Comparison of ENCODE assay signal across 8 mouse cellular contexts in genomic region chr17:84790043-84790442, GRCm38 (mm10). TPM values are rescaled to one million over a fixed set of nuclear protein-coding genes. Genes with fewer than 3 reads are reported as not detected.
DNase-seq lines count a peak whose midpoint lies in the region; ATAC-seq and TF ChIP-seq lines count a peak whose summit lies in the region.

No protein-coding gene starts in this region.

- peak overlapping the region; percentile 91 for H3K9ac ChIP-seq in forebrain, embryonic 13.5 days
- peak overlapping the region; percentile 85 for H3K9ac ChIP-seq in midbrain, embryonic 16.5 days (ENCODE audit: low read depth, low read length)

- peak; percentile 48 for DNase-seq in adrenal gland, adult 8-10 months
- DNase-seq in adrenal gland, postnatal 25 days: no peak
- no peak for DNase-seq in lung, adult 2 months
- no peak for DNase-seq in lung, postnatal 4 days
- DNase-seq in limb, embryonic 10.5 days (ENCODE audit: low spot score): no peak
- no peak for DNase-seq in layer of hippocampus, postnatal 36 days

- no peak for TF ChIP-seq CTCF in lung, adult 2 months (IDR thresholded peaks at IDR 0.05; ENCODE audit: insufficient read depth, low read length)

- no peaks in the 10 kb centered on the region for H3K27me3 ChIP-seq in forebrain, embryonic 13.5 days
- no peaks in the 10 kb centered on the region for H3K27me3 ChIP-seq in limb, embryonic 10.5 days (ENCODE audit: low read depth, poor library complexity, severe bottlenecking)
- H3K27me3 ChIP-seq in midbrain, embryonic 16.5 days (ENCODE audit: control insufficient read depth, insufficient read depth, low read depth, low read length): no peaks in the 10 kb centered on the region

- no peaks in the 10 kb centered on the region for H3K9me3 ChIP-seq in forebrain, embryonic 13.5 days (replicated peaks)
- H3K9me3 ChIP-seq in limb, embryonic 10.5 days (replicated peaks): no peaks in the 10 kb centered on the region
- H3K9me3 ChIP-seq in midbrain, embryonic 16.5 days (replicated peaks; ENCODE audit: control insufficient read depth, low read length, poor library complexity, severe bottlenecking): no peaks in the 10 kb centered on the region

- H3K4me2 ChIP-seq in forebrain, embryonic 13.5 days: peak overlapping the region; percentile 96
- H3K4me2 ChIP-seq in midbrain, embryonic 16.5 days (ENCODE audit: low read length): peak overlapping the region; percentile 80

- H3K4me1 ChIP-seq in lung, adult 2 months (ENCODE audit: control insufficient read depth, insufficient read depth, low read length): peaks cover 5% of the 10 kb centered on the region
- peaks cover 26% of the 10 kb centered on the region for H3K4me1 ChIP-seq in forebrain, embryonic 13.5 days
- peaks cover 20% of the 10 kb centered on the region for H3K4me1 ChIP-seq in limb, embryonic 10.5 days
- H3K4me1 ChIP-seq in midbrain, embryonic 16.5 days (ENCODE audit: control insufficient read depth, insufficient read depth, low read length): peaks cover 20% of the 10 kb centered on the region

- H3K4me3 ChIP-seq in lung, adult 2 months (replicated peaks; ENCODE audit: extremely low read depth, low read depth, low read length): peak overlapping the region; percentile 86
- peak overlapping the region; percentile 99 for H3K4me3 ChIP-seq in forebrain, embryonic 13.5 days
- H3K4me3 ChIP-seq in limb, embryonic 10.5 days: peak overlapping the region; percentile 94
- peak overlapping the region; percentile 98 for H3K4me3 ChIP-seq in midbrain, embryonic 16.5 days (ENCODE audit: low read depth, low read length)

- 0 out of 2 replicates have a peak, but pooled peaks cover 5% of the 10 kb centered on the region for H3K36me3 ChIP-seq in forebrain, embryonic 13.5 days (ENCODE audit: poor library complexity, severe bottlenecking)
- H3K36me3 ChIP-seq in limb, embryonic 10.5 days: peaks cover 30% of the 10 kb centered on the region
- no peaks in the 10 kb centered on the region for H3K36me3 ChIP-seq in midbrain, embryonic 16.5 days (ENCODE audit: control insufficient read depth, insufficient read depth, low read length)

- ATAC-seq in forebrain, embryonic 13.5 days: no peak
- ATAC-seq in midbrain, embryonic 16.5 days: peak; percentile 43; the same call in 1 of the 2 replicates

- under 1% methylated on average over 22 of the region's 22 CpGs for WGBS in lung, adult 2 months
- WGBS in forebrain, embryonic 13.5 days: 0% methylated on average over 22 of the region's 22 CpGs
- under 1% methylated on average over 22 of the region's 22 CpGs for WGBS in limb, embryonic 10.5 days
- under 1% methylated on average over 21 of the region's 22 CpGs for WGBS in midbrain, embryonic 16.5 days

- TF ChIP-seq POLR2A in lung, adult 2 months (IDR thresholded peaks at IDR 0.05; ENCODE audit: borderline replicate concordance, extremely low read depth, low read depth, low read length): no peak

- H3K27ac ChIP-seq in forebrain, embryonic 13.5 days: peak overlapping the region; percentile 55
- H3K27ac ChIP-seq in limb, embryonic 10.5 days: peak overlapping the region; percentile 99
- peak overlapping the region; percentile 88 for H3K27ac ChIP-seq in midbrain, embryonic 16.5 days (ENCODE audit: low read length)

RNA-seq across cellular contexts. Expression of gene Lrpprc, which starts 0.5 kb away (rescaled TPM):
- total RNA-seq in adrenal gland, adult 8-10 months (2022): 10 to 100 TPM; 58.8 to 82.5 (median 68.4) TPM
- total RNA-seq in adrenal gland, postnatal 25 days (2021): 75.1 and 80.6 TPM in 2 replicates
- polyA plus RNA-seq in lung, adult 2 months (2012; rRNA removed): 5.3 and 7.0 TPM in 2 replicates
- polyA plus RNA-seq in forebrain, embryonic 13.5 days (2015; fragmentation: Nextera tagmentation; extraction: Ambion mirVana): 36.5 and 44.6 TPM in 2 replicates
- polyA plus RNA-seq in limb, embryonic 10.5 days (2016; fragmentation: Nextera tagmentation; extraction: Ambion mirVana): 60.2 and 61.1 TPM in 2 replicates
- polyA plus RNA-seq in midbrain, embryonic 16.5 days (2015; fragmentation: Nextera tagmentation; extraction: Ambion mirVana): 47.5 and 51.0 TPM in 2 replicates
- 10 to 100 TPM; 66.4 to 68.3 TPM for total RNA-seq in layer of hippocampus, postnatal 36 days (2021)
